Mouse (Mus musculus): ENCODE measurements around the gene Wdr20. TPM values are rescaled to one million over a fixed set of nuclear protein-coding genes. Genes with fewer than 3 reads are reported as not detected.

The Wdr20 gene
- total and polyA plus RNA-seq, 3 experiments: 18.8 to 25.8 TPM; not detected in 1

GRCm38 (mm10) chr12:110844227-110845130 is 106.7 kb downstream of the Wdr20 start (continued):
- no peak for TF ChIP-seq JUND (IDR thresholded peaks at IDR 0.05; ENCODE audit: low read depth, low read length)
- no peak for TF ChIP-seq RCOR1 (IDR thresholded peaks at IDR 0.05; ENCODE audit: low read depth, low read length)
- no peak for TF ChIP-seq ZMIZ1 (IDR thresholded peaks at IDR 0.05; ENCODE audit: low read depth, low read length)
- peak in 1 of 3 experiments; percentile 18; a peak in 1 of 6 replicates for TF ChIP-seq CTCF (IDR thresholded peaks at IDR 0.05 in 2 of 3, conservative IDR thresholded peaks at IDR 0.05 in 1 of 3; ENCODE audit: control insufficient read depth in 1 of 3, insufficient read depth in 1 of 3, low read depth in 2 of 3, low read length in 3 of 3, poor library complexity in 1 of 3, severe bottlenecking in 1 of 3)
- TF ChIP-seq USF1 (IDR thresholded peaks at IDR 0.05; ENCODE audit: low read depth, low read length): no peak
- peak; percentile 77; the same call in 1 of the 2 replicates for TF ChIP-seq UBTF (IDR thresholded peaks at IDR 0.05; ENCODE audit: borderline replicate concordance, insufficient read depth, low read depth, low read length)
- no peak for TF ChIP-seq ZNF384 (IDR thresholded peaks at IDR 0.05; ENCODE audit: low read depth, low read length)
- peak; percentile 30; the same call in 1 of the 2 replicates for TF ChIP-seq SMC3 (IDR thresholded peaks at IDR 0.05; ENCODE audit: low read depth, low read length)
- TF ChIP-seq RAD21 (IDR thresholded peaks at IDR 0.05; ENCODE audit: low read depth, low read length): peak; percentile 7
- peak; percentile 87 for TF ChIP-seq SIN3A (IDR thresholded peaks at IDR 0.05; ENCODE audit: low read length)

GRCm38 (mm10) chr12:110845131-110845880 is 107.6 kb downstream of the Wdr20 start:
- Histone ChIP-seq H3K9me3 (replicated peaks; ENCODE audit: insufficient read depth, low read length) (no peaks in the 10 kb centered on the region), H3K27ac (ENCODE audit: control insufficient read depth, low read depth, low read length) (peak overlapping the region; percentile 83), H3K4me1 (ENCODE audit: control insufficient read depth in 1 of 2, insufficient read depth in 2 of 2, low read length in 2 of 2) (peaks cover 0 to 12% of the 10 kb centered on the region in 2 experiments; a peak in 3 of 4 replicates), H3K79me2 (ENCODE audit: control insufficient read depth, insufficient read depth, low read length, poor library complexity) (peaks cover 2% of the 10 kb centered on the region; the same call in 1 of the 2 replicates), H3K36me3 (ENCODE audit: control insufficient read depth in 1 of 2, insufficient read depth in 2 of 2, low read length in 2 of 2) (peaks cover 0 to 6% of the 10 kb centered on the region in 2 experiments; a peak in 1 of 4 replicates), H3K4me3 (ENCODE audit: control insufficient read depth in 1 of 2, insufficient read depth in 1 of 2, low read depth in 2 of 2, low read length in 2 of 2) (peak overlapping the region; percentile 47 to 85), H3K9ac (ENCODE audit: control insufficient read depth, low read depth, low read length, poor library complexity, severe bottlenecking) (peak overlapping the region; percentile 65), H3K27me3 (ENCODE audit: control insufficient read depth in 1 of 2, insufficient read depth in 2 of 2, low read length in 2 of 2) (no peaks in the 10 kb centered on the region)
- TF ChIP-seq MAFK (IDR thresholded peaks at IDR 0.05; ENCODE audit: borderline replicate concordance, low read depth, low read length): peak; percentile 98
- TF ChIP-seq POLR2AphosphoS2 (IDR thresholded peaks at IDR 0.05; ENCODE audit: low read length): no peak
- peak; percentile 36; the same call in 1 of the 2 replicates for TF ChIP-seq SIN3A (IDR thresholded peaks at IDR 0.05; ENCODE audit: low read length)
- 0 out of 2 replicates have a peak, but pooled peaks have one; percentile 16 for TF ChIP-seq GATA1 (IDR thresholded peaks at IDR 0.05; ENCODE audit: low read depth, low read length)
- no peak for TF ChIP-seq USF2 (IDR thresholded peaks at IDR 0.05; ENCODE audit: borderline replicate concordance in 1 of 2, insufficient read depth in 1 of 2, low read depth in 1 of 2, low read length in 2 of 2)
- peak; percentile 100 for TF ChIP-seq TBP (IDR thresholded peaks at IDR 0.05; ENCODE audit: low read depth, low read length)
- peak; percentile 76 for TF ChIP-seq ELF1 (IDR thresholded peaks at IDR 0.05; ENCODE audit: low read depth, low read length)
- TF ChIP-seq UBTF (IDR thresholded peaks at IDR 0.05; ENCODE audit: borderline replicate concordance, insufficient read depth, low read depth, low read length): 0 out of 2 replicates have a peak, but pooled peaks have one; percentile 18
- 0 out of 2 replicates have a peak, but pooled peaks have one; percentile 3 for TF ChIP-seq NRF1 (IDR thresholded peaks at IDR 0.05; ENCODE audit: insufficient read depth, low read depth, low read length, poor library complexity, severe bottlenecking)
- DNase-seq (ENCODE audit: low read depth, low spot score): peak; percentile 98

Measured in MEL (cell line).